Mouse (Mus musculus) CD8-positive naive resting alpha-beta T cell, adult 2 months (primary cell): ENCODE data around the gene A730071L15Rik.

Experiments
- DNase-seq, 2 experiments: peaks; one replicate each; pipeline ENCODE4 v3.0.0; 2022; ENCODE audit warnings: low read depth in 2 of 2, low spot score in 2 of 2

A730071L15Rik gene

DNA sequence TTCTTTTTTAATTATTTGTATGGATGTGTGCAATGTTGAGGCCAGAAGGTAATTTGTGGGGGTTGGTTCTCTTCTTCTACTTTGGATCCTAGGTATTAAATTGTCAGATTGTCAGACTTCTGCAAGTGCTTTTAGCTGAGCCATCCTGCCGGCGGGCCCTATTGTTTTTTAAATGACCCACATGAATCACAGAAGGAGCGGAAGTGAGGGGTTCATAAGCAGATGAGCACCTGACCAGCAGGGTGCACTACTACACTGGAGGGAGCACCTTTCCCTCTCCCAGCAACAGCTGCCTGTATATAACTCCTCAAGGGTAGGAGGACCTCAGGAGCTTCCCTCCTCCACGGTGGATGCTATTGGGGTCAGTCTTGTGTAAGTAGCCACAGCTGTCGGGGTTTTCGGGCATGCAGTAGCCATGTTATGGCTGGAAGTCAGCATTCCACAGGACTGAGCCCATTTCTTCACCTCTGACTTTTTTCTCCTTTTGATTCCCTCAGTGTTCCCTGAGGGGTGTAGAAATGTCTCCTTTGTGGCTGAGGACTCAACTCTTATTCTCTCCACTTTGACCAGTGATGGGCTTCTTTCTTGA lies 18.9 kb upstream of the A730071L15Rik start:
- DNase-seq, result peak; percentile 20 to 24

DNA sequence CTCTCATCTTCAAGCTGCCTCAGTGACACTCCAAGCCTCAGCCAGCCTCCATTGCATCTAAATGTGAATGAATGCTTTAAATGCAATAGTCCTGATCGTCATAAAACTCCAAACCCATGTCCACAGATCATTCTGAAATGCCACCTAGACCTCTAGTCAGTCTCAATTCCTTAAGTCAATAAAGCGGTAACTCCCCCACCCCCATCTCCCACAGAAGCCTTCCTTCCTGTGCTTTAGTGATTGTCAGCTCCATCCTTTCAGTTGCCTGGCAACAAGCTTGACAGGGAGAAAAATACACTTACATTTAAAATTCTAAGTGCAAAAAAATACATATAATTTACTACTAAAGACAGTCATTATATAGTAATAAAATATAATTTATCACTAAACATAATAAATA lies 16.6 kb upstream of the A730071L15Rik start:
- no peak for DNase-seq

DNA sequence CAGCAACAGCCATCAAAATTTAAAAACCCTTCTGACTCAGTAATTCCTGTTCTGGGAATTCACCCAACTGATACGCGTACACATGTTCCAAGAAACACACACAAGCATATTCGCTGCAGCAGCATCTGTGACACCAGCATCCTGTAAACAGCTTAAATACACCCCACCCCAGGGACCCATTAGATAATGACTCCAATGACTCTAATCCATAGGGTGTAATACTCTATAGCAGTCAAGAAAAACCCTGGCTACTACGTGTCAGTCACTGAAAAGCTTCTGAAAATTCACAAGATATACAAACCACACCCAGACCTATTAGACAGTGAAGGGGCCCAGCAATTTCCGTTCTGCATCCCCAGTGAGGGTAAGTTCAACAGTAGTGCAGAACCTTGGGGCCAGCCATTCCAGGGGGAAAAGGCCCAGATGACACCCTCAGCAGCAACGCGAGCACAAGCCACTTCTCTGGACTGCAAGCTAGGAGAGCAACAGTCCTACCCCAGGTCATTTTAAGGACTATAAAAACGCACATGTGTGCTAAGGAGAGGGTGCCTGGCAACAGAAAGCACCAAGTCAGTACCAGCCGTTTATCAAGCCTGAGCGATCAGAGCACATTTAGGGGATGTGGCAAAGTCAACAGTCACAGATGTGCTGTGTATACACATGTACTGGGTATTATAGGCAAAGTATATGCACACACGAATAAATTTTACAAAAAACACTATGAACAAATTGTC lies 15.5 kb upstream of the A730071L15Rik start:
- DNase-seq, result no peak

DNA sequence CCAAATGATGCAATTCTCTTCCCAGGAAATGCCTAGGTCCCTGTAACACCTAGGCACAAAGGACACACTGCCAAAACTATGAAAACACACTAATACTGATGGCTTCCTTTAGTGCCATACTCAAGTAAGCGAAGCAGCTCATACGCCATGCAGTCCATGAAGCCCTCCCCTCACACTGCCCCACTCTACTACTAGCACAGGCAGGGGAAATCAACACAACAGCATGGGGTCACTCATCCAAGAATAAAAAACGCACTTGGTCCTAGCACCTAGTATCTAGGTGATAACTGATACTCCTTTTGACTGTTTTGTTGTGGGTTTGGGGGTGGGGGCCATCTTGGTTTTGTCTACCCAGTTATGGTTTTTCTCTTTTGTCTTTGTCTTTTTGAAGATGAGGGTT lies 12.4 kb upstream of the A730071L15Rik start:
- no peak for DNase-seq

DNA sequence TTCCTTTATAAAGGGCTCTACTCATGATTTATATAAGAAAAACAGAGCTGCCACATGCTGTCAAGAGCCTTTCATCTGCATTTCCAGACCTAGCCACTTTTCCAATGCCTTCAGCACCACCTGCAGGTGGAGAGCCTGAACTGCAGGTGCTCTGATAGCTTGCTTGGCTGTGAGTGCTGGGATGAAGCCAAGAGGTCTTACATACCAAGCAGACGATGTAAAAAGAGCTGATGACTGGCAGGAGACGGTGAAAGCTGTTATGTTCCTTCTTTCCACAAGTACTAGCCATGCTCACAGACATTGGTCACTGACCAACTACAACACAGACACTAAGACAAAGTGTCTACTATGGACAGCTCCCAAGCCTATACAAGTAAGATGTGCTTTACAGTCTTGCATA lies 12.0 kb upstream of the A730071L15Rik start:
- DNase-seq, result peak; percentile 77 to 83

DNA sequence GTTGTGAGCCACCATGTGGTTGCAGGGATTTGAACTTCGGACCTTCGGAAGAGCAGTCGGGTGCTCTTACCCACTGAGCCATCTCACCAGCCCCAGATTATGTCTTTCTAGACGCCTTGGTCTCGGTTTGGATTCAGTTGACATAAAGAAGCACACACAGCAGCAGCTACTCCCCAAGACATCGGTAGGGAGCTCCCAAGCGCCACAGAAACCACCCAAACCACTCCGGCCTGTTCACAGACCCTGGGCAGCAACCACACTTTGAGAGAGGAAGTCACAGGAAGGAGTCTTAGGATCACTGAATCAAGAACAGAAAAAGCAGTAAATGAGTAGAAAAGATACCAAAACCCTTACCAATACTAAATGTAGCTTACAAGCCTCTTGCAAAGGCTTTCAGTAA lies 3.0 kb upstream of the A730071L15Rik start:
- DNase-seq, result no peak

DNA sequence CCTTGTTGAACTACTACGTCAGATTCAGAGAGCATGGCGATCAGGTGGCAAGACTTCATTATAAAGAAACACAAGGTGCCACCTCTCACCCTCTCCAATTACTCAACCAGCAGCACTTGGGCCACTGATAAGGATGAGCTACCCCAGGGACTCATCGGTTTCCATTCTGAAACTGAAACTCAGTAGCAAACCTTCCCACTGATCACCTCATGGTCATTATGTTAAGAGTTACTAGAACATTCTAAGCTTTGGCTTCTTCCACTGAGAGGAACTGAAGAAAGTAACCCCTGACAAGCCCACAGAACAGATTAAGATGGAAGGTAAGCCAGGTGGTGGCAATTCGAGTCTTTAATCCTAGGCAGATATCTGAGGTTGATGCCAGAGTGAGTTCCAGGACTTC lies 1.4 kb upstream of the A730071L15Rik start:
- DNase-seq, result no peak

DNA sequence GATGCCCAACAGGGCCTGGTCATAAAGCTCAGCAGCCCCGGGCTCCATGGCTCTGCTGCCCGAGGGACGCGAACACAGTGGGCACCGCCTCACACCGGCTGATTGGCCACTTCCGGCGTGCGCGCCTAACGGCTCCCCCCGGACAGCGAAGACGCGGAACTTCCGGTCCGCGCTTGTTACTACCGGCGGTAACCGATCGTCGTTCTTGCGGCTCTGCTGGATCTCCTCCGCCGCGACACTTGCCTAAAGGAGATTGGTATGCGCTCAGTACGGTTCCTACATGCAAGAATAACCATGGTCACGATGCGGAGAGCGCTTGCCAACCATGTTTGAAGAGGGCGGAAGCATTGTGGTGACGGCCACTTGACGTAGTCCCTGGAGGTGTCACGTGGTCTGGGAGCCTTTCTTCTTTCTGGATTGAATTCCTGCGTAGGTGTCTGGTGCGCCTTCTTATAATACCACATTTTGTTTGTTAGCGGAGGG lies 299 bp downstream of the A730071L15Rik start, which contains the start of gene Nudcd3:
Gene Nudcd3 (minus strand): TSS at position 329 of the 483 bp plus-strand sequence.
- DNase-seq, result peak; percentile 84 to 88

DNA sequence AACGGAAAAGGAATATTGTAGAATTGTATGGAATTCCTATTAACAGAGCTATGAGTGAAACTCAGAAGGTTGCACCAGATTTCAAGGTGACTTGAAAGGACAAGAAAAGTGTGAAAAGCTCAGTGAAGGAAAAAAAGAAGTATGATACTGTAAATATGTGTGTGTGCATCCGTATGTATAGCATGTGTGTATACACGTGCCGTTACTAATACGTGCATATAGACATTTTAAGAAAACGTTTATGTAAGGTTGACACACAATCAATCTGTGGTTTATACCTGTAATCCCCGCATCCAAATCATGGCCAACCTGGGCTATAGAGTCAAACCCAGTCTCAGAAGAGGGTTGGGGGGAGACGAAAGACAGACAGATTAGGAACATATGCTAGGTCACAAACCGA lies 741 bp downstream of the A730071L15Rik start:
- DNase-seq, result no peak

DNA sequence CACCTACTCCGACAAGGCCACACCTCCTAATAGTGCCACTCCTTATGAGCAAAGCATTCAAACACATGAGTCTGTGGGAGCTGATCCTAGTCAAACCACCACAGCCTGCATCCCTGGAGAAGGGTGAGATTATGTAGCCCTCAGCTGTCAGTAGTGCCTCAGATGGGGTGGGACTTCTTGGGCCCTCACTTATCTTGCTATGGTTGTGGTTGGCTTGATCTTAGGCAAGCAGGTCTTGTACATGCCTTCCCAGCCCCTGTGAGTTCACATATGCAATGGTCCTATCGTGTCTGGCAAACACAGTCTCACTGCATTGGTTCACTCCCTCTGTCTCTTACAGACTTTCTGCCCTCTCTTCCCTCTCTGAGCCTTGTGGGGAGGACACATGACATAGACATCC lies 7.3 kb downstream of the A730071L15Rik start:
- DNase-seq, result no peak

DNA sequence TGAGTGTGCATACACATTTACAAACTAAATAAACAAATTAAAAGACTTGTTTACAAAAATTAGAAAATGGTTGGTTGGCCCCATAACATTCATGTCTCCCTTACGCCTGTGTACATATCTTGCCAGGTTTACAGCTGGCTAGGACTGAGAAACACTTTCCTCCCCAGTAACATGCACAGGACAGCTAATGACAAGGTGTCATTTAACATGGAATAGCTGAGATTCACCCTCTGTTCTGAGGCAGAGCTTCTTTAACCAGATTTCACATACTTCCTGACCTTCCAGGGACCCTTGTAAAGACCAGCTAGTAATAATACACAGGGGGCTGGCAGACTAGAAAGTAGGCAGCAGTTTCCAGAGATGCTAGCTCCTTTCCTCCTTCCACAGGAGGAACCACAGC lies 8.3 kb downstream of the A730071L15Rik start:
- no peak for DNase-seq

DNA sequence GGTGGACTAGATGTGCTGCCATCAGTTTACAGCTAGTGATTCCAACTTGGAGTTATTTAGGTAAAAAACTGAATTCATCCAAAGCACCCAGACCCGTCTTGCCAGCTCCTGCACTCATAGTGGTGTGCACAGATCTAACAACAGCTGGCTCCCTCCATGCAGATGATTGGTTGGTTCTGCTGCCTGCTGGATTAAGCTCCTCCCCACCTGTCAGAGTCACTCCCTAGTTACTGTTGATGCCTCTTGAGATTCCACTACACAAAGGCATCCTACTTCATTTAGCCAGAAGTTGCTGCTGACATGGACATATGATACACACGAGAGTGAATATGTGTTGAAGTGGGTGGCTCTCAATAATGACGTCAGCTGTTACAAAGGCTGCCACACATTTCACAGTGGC lies 17.0 kb downstream of the A730071L15Rik start:
- DNase-seq, result no peak

DNA sequence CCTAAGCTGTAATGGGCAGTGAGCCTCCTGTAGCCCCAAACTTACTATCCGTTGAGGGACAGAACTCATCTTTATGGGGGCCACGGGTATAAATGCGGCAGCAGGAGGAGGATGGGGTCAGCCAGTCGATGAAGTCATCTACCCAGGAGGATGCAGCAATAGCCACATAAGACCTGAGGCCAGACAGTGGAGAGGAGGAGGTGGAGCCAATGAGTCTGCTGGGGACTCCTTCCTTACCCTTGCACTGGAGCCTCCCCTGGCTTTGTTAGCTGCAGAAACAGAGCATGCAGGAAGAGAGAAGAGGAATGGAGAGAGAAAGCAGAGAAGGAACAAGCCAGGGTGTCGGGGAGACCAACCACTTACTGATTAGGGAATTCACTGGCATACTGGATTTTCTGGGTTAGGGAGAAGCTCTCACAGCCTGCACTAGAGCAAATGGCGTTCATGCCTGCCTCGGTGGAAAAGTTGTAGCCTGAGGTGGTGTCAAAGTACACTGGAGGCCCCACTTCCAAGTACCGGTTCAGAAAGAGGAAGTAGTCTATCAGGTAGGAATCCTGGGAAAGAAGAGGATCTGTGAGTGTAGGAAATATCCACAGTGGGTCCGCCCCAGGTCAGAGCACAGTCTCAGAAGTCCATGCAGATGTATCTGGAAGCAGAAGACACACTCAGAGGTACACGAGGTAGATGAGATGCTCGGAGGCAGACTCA lies 18.5 kb downstream of the A730071L15Rik start:
- no peak for DNase-seq

DNA sequence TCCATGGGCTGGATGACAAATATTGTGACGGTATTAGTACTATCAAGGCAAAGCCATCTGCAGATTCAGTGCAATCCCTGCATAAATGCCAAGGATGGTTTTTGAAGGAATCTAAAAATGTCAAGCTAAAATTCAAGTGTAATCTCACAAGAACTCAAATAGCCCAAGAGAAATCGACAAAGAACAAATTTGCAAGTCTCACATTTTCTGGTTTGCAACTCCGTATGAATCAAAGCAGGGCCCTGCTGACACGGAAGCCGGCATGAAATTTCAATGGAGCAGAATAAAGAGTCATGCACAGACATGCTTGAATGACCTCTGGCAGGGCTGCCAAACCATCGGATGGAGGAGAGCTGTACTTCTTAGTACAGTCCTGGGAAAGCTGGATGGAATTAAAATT lies 20.1 kb downstream of the A730071L15Rik start:
- no peak for DNase-seq

DNA sequence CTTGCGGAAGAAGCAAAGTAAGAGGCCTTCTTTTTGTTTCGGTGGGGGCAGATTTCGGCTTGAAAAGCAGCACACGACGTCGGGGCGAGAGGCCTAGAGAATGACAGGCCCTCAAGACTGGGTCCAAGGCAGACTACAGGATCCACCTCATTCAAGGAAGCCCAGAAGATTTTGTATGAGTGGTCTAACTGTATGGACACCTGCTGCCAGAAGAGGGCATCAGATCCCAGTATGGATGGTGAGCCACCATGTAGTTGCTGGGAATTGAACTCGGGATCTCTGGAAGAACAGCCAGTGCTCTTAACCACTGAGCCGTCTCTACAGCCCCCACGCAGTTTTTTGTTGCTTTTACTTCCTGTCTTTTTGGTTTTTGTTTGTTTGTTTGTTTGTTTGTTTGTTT lies 22.4 kb downstream of the A730071L15Rik start:
- no peak for DNase-seq

DNA sequence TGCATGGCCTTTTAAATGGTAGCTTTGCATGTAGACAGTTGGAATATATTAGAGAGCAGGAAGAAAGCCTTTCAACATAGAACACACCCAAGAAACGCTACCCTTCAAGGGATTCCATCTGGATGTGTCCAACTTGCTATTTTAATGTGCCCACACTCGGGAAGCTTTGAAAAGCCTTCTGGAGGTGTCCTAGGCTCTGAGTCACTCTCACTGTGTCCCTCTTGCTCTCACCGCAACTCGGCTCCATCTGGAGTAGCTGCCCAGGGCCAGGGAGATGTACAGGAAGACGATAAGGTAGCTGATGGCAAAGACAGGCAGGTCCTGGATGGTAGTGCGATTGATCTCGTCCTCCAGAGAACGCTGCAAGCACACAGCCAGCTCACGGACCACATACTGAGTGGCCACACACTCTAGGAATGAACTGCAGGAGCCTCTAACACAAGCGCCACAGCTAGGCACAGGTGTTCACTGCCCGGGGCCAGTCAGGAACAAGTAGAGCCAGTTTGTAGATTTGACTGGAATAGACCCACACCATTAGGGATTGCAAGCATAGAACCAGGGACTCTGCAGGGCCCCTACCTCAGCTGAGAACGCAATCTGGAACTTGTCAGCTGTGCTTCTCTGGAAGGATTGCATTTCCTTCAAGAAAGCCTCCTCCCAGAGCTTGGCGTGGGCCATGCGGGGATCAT lies 24.9 kb downstream of the A730071L15Rik start:
- DNase-seq, result no peak

DNA sequence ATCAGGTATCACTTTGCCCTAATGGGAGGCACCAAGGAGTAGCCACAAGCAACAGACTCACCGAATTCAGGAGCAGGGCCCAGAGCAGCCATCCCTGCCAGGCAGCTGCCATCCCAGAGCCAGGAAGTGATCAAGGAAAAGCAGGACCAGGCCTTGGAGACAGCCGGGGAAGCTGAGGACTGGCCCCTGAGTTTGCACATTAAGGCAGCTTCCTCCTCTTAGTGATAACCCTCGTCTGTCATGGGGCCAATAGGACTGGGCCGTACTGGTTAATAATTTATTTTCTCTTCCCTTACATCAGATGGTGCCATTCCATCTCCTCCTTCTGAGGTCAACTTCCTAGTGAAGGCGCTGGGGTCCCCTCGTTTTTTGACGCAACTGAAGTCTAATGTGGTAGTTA lies 30.2 kb downstream of the A730071L15Rik start, which contains the start of gene Npc1l1:
Gene Npc1l1 (minus strand): TSS at position 132 of the 400 bp plus-strand sequence.
- DNase-seq, result no peak

DNA sequence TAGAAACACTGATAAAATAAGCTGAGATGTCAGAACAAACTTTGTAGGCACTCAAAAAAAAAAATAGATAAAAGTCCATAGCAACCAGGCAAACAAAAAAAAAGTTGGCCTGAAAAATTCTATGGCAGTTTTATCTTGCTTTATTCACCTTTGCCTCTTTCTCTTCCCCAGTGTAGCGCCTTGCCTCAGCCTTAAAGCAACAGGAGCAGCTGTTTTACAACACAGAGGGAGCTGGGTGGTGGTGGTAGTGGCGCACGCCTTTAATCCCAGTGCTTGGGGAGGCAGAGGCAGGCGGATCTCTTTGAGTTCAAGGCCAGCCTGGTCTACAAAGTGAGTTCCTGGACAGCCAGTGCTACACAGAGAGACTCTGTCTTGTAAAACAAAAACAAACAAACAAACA lies 33.2 kb downstream of the A730071L15Rik start:
- no peak for DNase-seq

DNA sequence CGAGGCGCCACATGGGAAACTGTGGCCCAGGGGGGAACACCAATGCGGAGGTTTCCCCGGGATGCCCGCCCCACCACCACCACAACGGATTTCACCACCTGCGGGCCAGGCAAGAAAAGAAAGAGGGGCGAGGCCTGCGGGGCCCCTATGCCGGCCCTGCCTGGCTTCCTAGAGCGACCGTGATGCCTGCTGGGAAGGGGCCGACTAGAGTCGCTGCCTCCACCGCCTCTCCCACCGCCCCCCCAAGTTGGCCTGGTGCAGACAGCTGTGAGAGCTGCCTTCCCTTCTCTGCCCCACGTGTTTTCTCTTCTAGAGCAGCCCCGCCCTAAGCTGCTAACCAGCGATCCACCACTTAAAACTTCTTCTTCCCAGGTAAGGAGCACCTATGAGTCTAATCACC lies 44.9 kb downstream of the A730071L15Rik start:
- no peak for DNase-seq
